Mouse (Mus musculus) gastrocnemius, postnatal 14 days (tissue): Measurements from ENCODE around the gene Igfbp6. TPM values are rescaled to one million over a fixed set of nuclear protein-coding genes. Genes with fewer than 3 reads are reported as not detected.

Source experiments
- DNase-seq: peaks from one replicate; pipeline ENCODE4 v3.0.0; 2021; ENCODE audit warnings: mixed read lengths
- intact Hi-C: fragments of 180-260 bp; cut with DNase I; formaldehyde crosslinking; loops from one replicate; pipeline ENCODE4 v1.15.1; 2025; ENCODE audit warnings: low total_unique reads
- total RNA-seq, 2 experiments: library from RNA; stranded (reverse); gene quantifications; 2 replicates each; pipeline ENCODE4 v1.2.3; 2021

The Igfbp6 gene
- total RNA-seq, 2 experiments from 2014 or later = 65.6 to 80.6 TPM

- intact Hi-C loops = no loop called here
- DNase-seq = no peak
Measured at GRCm38 (mm10) chr15:102107689-102108573, 36.2 kb upstream of the Igfbp6 start.

GRCm38 (mm10) chr15:102108651-102109525 lies 35.3 kb upstream of the Igfbp6 start:
- DNase-seq = peak; percentile 82
- intact Hi-C loops = no loop called here

- intact Hi-C loops = no loop called here
- no peak for DNase-seq
Measured at GRCm38 (mm10) chr15:102110271-102110670, 33.9 kb upstream of the Igfbp6 start.

- intact Hi-C loops = no loop called here
- no peak for DNase-seq
Measured at GRCm38 (mm10) chr15:102110701-102111494, 33.3 kb upstream of the Igfbp6 start.

- intact Hi-C loops = no loop called here
- no peak for DNase-seq
Measured at GRCm38 (mm10) chr15:102111495-102111829, 32.7 kb upstream of the Igfbp6 start.

GRCm38 (mm10) chr15:102112181-102112580 lies 32.0 kb upstream of the Igfbp6 start:
- no peak for DNase-seq
- intact Hi-C loops = no loop called here

GRCm38 (mm10) chr15:102112827-102113226 lies 31.3 kb upstream of the Igfbp6 start:
- intact Hi-C loops = no loop called here
- no peak for DNase-seq

- intact Hi-C loops = no loop called here
- no peak for DNase-seq
Measured at GRCm38 (mm10) chr15:102113674-102114073, 30.5 kb upstream of the Igfbp6 start.

- no peak for DNase-seq
- intact Hi-C loops = no loop called here
Measured at GRCm38 (mm10) chr15:102114651-102115260, 29.4 kb upstream of the Igfbp6 start.

- DNase-seq = no peak
- intact Hi-C loops = loop anchor here (2.0 kb wide), 1 partner anchor 31 kb away; no protein-coding TSS in a partner anchor
Measured at GRCm38 (mm10) chr15:102115731-102116231, 28.4 kb upstream of the Igfbp6 start.

- intact Hi-C loops = loop anchor here (2.0 kb wide), 1 partner anchor 30 kb away; no protein-coding TSS in a partner anchor
- no peak for DNase-seq
Measured at GRCm38 (mm10) chr15:102116753-102117415, 27.3 kb upstream of the Igfbp6 start.

GRCm38 (mm10) chr15:102117461-102118443 lies 26.4 kb upstream of the Igfbp6 start:
- DNase-seq = no peak
- intact Hi-C loops = loop anchor here (2.0 kb wide), 1 partner anchor 29 kb away; no protein-coding TSS in a partner anchor

- intact Hi-C loops = no loop called here
Measured at GRCm38 (mm10) chr15:102118591-102118990, 25.6 kb upstream of the Igfbp6 start.

GRCm38 (mm10) chr15:102119121-102119830 lies 24.9 kb upstream of the Igfbp6 start:
- intact Hi-C loops = no loop called here
- DNase-seq = no peak

More at GRCm38 (mm10) chr15:102118591-102118990, 25.6 kb upstream of the Igfbp6 start:
- no peak for DNase-seq

GRCm38 (mm10) chr15:102119831-102120170 lies 24.4 kb upstream of the Igfbp6 start:
- intact Hi-C loops = no loop called here

GRCm38 (mm10) chr15:102120530-102120929 lies 23.6 kb upstream of the Igfbp6 start:
- intact Hi-C loops = no loop called here
- DNase-seq = no peak

More at GRCm38 (mm10) chr15:102119831-102120170, 24.4 kb upstream of the Igfbp6 start:
- DNase-seq = no peak

GRCm38 (mm10) chr15:102126303-102126702 lies 17.9 kb upstream of the Igfbp6 start:
- intact Hi-C loops = no loop called here
- peak; percentile 78 for DNase-seq
